Mouse (Mus musculus): ENCODE results near the gene Snu13. TPM values are rescaled to one million over a fixed set of nuclear protein-coding genes. Genes with fewer than 3 reads are reported as not detected.
A peak's percentile ranks its signal among the peaks of the same experiment; 100 is the strongest.

The Snu13 gene
- polyA plus RNA-seq, 1 experiment: not detected

DNA sequence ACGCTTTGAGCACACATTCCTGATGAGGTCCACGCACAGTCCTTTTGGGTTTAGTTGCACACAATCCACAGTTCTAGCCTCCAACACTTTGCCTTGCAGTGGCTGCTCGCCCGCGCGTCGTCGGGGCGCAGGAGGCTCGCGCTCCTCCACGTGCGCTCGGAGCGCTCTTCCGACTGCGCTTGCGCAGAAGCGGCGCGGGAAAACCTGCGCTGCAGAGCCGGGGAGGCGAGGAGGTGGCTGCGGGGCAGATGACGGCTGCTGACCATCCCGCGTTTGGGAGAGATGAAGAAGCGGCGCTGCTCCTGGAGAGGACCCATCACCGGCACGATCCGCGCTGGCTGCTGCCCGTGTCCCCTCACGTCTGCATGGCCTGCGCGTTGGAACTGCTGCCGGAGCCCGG, 22.5 kb upstream of the Snu13 start, which contains the start of gene Mei1:
Gene Mei1, plus strand, starts transcription at position 99 of the 400 bp plus-strand sequence.
- no peak within 1 kb of the TSS for H3K4me3 ChIP-seq (ENCODE audit: insufficient read depth, low read depth, low read length)
- peaks cover 3% of the 10 kb centered on the region; the same call in 1 of the 2 replicates for H3K4me1 ChIP-seq (ENCODE audit: control insufficient read depth, insufficient read depth, low read length)
- no peak for TF ChIP-seq POLR2A (IDR thresholded peaks at IDR 0.05; ENCODE audit: insufficient read depth, low read depth, low read length)
- no peak for TF ChIP-seq CTCF (IDR thresholded peaks at IDR 0.05; ENCODE audit: insufficient read depth, low read depth, low read length)
- H3K27ac ChIP-seq (ENCODE audit: insufficient read depth, low read depth, low read length): no peak within 1 kb of the TSS
- WGBS: 27% methylated on average over 40 of the region's 40 CpGs

DNA sequence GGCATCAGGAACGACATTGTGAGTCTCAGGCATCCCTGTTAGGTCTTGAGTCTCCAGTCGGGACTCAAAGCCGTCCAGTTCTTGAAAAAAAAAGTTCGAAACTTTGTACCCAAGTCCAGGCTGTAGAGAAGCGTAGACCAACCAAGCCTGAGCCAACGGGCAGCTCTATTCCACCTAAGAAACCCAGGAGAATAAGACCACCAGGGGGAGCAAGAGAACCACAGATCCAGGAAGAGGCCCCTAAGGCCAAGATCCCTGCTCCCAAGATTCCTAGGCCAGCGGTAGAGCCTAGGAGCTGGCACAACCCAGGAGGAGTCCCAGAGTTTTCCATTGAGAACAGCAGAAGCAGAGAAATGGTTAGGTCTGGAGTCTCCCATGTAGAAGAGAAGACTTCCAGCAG, 18.1 kb upstream of the Snu13 start:
- WGBS: 9% methylated on average over 7 of the region's 7 CpGs

DNA sequence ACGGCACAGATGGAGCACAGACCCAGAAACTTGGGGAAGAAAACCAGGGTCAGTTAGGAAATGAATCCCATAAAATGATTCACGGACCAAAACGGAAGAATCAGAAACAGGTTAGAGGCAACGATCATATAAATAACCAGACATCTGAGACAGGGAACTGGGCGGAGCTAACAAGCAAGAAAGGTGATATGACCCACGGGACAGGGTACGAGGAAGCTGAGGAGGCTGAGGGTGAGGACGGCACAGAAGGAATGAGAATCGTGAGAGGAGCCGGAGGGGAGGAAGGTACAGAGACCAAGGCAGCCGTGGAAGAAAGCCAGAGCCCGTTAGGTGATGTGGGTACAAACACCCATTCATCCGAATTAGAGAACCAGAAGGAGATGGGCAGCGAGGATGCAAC, 16.5 kb upstream of the Snu13 start:
- 68% methylated on average over 14 of the region's 14 CpGs for WGBS
- H3K4me1 ChIP-seq (ENCODE audit: control insufficient read depth, insufficient read depth, low read length): no peaks in the 10 kb centered on the region
- no peak overlapping the region for H3K4me3 ChIP-seq (ENCODE audit: insufficient read depth, low read depth, low read length)
- TF ChIP-seq POLR2A (IDR thresholded peaks at IDR 0.05; ENCODE audit: insufficient read depth, low read depth, low read length) (no peak), CTCF (IDR thresholded peaks at IDR 0.05; ENCODE audit: insufficient read depth, low read depth, low read length) (no peak)
- no peak overlapping the region for H3K27ac ChIP-seq (ENCODE audit: insufficient read depth, low read depth, low read length)

More for the DNA sequence above, 18.1 kb upstream of the Snu13 start:
- Histone ChIP-seq H3K4me3 (ENCODE audit: insufficient read depth, low read depth, low read length) (no peak overlapping the region), H3K27ac (ENCODE audit: insufficient read depth, low read depth, low read length) (no peak overlapping the region), H3K4me1 (ENCODE audit: control insufficient read depth, insufficient read depth, low read length) (peaks cover 3% of the 10 kb centered on the region; the same call in 1 of the 2 replicates)
- no peak for TF ChIP-seq POLR2A (IDR thresholded peaks at IDR 0.05; ENCODE audit: insufficient read depth, low read depth, low read length)
- peak; percentile 54 for TF ChIP-seq CTCF (IDR thresholded peaks at IDR 0.05; ENCODE audit: insufficient read depth, low read depth, low read length)

DNA sequence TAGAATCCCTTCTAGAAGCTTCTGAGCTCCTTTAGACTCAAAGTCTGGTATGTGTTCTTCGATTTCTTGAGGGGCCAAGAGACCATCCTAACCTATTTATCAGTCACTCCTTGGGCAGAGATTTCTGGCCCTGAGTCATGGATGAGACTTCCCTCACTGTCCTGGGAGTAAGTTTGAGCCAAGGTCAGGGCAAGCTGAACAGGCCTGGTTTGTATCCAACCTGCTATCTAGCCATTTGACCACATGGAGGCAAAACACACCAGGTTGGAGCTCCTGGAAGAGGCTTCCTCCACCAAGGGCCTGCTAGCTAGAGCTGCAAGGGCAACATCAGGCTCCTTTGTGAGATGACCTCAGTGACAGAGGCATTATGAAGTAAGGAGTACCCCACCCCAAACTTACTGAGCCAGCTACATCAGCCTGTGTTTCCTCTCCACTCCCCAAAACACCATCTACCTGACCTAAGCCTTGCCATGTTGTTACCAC, 11.4 kb upstream of the Snu13 start, which contains the start of gene 4930407I10Rik:
Gene 4930407I10Rik, plus strand, starts transcription at position 433 of the 483 bp plus-strand sequence.
- TF ChIP-seq CTCF (IDR thresholded peaks at IDR 0.05; ENCODE audit: insufficient read depth, low read depth, low read length) (no peak), POLR2A (IDR thresholded peaks at IDR 0.05; ENCODE audit: insufficient read depth, low read depth, low read length) (no peak)
- no peak within 1 kb of the TSS for H3K27ac ChIP-seq (ENCODE audit: insufficient read depth, low read depth, low read length)
- H3K4me1 ChIP-seq (ENCODE audit: control insufficient read depth, insufficient read depth, low read length): no peaks in the 10 kb centered on the region
- 86% methylated on average over 1 of the region's 1 CpGs for WGBS
- H3K4me3 ChIP-seq (ENCODE audit: insufficient read depth, low read depth, low read length): no peak within 1 kb of the TSS

DNA sequence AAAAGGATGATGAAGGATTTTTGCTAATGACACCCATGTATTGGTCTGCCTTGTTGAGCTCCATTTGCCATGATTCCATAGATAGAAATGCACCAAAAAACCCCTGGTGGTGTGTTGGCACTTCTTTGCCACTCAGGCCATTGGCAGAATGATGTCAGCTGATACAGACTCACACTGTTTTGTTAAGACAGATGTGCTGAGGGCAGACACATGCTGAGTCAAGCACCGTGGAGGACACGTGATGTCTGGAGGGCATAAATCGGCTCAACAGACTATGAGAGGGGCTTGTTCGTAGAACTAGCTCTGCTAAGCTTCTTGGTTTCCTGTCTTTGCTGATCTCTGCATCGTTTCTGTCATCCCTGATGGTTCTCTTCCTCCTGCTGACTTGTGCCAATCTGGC, 5.1 kb upstream of the Snu13 start:
- Histone ChIP-seq H3K4me3 (ENCODE audit: insufficient read depth, low read depth, low read length) (no peak overlapping the region), H3K27ac (ENCODE audit: insufficient read depth, low read depth, low read length) (no peak overlapping the region), H3K4me1 (ENCODE audit: control insufficient read depth, insufficient read depth, low read length) (no peaks in the 10 kb centered on the region)
- 73% methylated on average over 5 of the region's 5 CpGs for WGBS
- no peak for TF ChIP-seq CTCF (IDR thresholded peaks at IDR 0.05; ENCODE audit: insufficient read depth, low read depth, low read length)

GRCm38 (mm10) chr15:82046246-82046891, 1.0 kb downstream of the Snu13 start:
- H3K27ac ChIP-seq (ENCODE audit: insufficient read depth, low read depth, low read length): no peak overlapping the region
- WGBS: 2% methylated on average over 26 of the region's 26 CpGs
- TF ChIP-seq POLR2A (IDR thresholded peaks at IDR 0.05; ENCODE audit: insufficient read depth, low read depth, low read length) (no peak), CTCF (IDR thresholded peaks at IDR 0.05; ENCODE audit: insufficient read depth, low read depth, low read length) (no peak)

DNA sequence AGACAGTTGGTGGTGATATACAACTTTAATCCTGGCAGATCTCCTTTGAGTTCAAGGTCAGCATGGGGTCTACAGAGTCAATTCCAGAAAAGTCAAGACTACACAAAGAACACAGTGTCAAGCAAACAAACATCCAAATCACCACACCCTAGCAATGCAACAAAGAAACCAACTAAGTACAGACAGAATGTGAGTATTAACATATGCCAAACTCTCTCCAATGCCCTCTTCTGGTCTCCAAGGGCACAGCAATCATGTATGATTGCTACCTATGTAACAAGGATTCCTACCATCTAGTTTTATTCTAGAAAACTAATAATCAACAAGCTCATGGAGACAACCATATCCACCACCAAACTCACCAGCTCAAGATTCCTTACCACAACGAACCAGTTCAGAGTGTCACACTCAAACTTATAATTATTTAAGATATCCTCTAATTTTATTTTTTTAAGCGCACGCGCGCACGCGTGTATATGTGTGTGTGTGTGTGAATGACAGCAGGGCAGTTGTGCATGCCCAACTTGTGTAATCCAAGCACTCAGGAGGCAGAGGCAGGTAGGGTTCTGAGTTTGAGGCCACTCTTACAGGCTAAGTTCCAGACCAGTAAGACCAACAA, 3.1 kb downstream of the Snu13 start:
- H3K27ac ChIP-seq (ENCODE audit: insufficient read depth, low read depth, low read length): no peak overlapping the region
- WGBS: 85% methylated on average over 7 of the region's 7 CpGs
- H3K4me1 ChIP-seq (ENCODE audit: control insufficient read depth, insufficient read depth, low read length): peaks cover 8% of the 10 kb centered on the region
- TF ChIP-seq CTCF (IDR thresholded peaks at IDR 0.05; ENCODE audit: insufficient read depth, low read depth, low read length): no peak
- TF ChIP-seq POLR2A (IDR thresholded peaks at IDR 0.05; ENCODE audit: insufficient read depth, low read depth, low read length): no peak
- H3K4me3 ChIP-seq (ENCODE audit: insufficient read depth, low read depth, low read length): no peak overlapping the region

More at GRCm38 (mm10) chr15:82046246-82046891, 1.0 kb downstream of the Snu13 start:
- peak overlapping the region; percentile 93 for H3K4me3 ChIP-seq (ENCODE audit: insufficient read depth, low read depth, low read length)
- H3K4me1 ChIP-seq (ENCODE audit: control insufficient read depth, insufficient read depth, low read length): peaks cover 8% of the 10 kb centered on the region

DNA sequence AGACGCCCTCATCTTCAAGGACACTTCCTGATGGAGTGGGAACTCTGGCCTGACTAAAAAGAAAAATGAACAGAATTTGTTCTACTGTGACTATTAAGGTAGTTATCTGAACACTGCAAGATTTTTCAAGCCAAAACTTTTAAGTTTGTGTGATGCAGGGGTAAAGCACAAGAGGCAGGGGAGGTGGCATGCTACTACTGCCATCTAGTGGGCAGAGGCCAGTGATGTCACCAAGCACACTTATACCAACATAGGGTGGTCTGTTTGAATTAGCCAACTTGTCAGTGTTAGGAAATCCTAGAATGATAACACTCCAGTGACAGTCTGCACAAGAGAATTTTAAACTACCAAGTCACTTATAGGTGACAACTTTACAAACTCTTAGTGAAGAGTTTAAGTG, 6.7 kb downstream of the Snu13 start:
- Histone ChIP-seq H3K27ac (ENCODE audit: insufficient read depth, low read depth, low read length) (no peak overlapping the region), H3K4me1 (ENCODE audit: control insufficient read depth, insufficient read depth, low read length) (0 out of 2 replicates have a peak, but pooled peaks cover 2% of the 10 kb centered on the region), H3K4me3 (ENCODE audit: insufficient read depth, low read depth, low read length) (no peak overlapping the region)
- TF ChIP-seq POLR2A (IDR thresholded peaks at IDR 0.05; ENCODE audit: insufficient read depth, low read depth, low read length) (no peak), CTCF (IDR thresholded peaks at IDR 0.05; ENCODE audit: insufficient read depth, low read depth, low read length) (no peak)
- 92% methylated on average over 1 of the region's 1 CpGs for WGBS
